Mouse (Mus musculus): Measurements from ENCODE around the gene Vps52.

Vps52 gene

GRCm38 (mm10) chr17:33955555-33956214 lies at the start of gene Vps52, which contains the start of gene Rps18:
Gene Vps52 (plus strand): TSS chr17:33955812.
Gene Rps18 (minus strand): TSS chr17:33956001.
- DNase-seq (ENCODE audit: low spot score): peak; percentile 99

DNA sequence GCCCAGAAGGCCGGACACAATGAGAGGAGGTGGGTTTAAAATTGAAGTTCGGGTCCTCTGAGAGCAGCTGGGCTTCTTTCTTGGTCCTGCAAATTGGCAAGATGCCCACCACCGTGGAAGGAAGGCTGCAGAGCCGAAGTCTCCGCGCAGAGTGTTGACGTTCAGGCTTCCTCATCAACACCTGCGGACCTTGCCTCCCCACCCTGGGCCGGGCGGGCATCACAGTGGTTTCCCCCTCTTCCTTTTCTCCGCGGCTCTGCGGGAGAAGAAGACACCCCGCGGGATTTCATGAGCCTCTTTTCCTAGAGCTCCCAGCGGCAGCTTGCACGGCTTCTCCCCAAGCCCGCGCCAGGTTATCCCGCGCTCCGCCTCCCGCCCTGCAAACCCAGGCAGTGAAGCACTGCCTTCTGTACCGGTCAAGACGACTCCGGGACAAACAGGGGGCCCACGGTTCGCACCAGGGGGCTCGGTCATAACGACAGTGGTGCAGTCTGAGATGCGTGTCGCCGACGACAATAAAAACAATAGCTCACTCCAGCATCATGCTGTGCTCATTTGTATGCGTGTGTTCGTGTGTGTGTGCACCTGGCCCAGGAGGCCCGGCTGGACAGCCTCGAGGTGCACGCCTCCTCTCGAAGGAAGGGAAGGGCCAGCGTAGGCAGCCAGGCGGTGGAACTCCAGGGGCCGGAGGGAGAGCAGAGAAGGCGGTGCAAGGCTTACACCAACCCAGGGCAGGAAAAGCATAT lies 47.1 kb upstream of the Vps52 start:
- peak; percentile 45 for DNase-seq (ENCODE audit: low spot score)

DNA sequence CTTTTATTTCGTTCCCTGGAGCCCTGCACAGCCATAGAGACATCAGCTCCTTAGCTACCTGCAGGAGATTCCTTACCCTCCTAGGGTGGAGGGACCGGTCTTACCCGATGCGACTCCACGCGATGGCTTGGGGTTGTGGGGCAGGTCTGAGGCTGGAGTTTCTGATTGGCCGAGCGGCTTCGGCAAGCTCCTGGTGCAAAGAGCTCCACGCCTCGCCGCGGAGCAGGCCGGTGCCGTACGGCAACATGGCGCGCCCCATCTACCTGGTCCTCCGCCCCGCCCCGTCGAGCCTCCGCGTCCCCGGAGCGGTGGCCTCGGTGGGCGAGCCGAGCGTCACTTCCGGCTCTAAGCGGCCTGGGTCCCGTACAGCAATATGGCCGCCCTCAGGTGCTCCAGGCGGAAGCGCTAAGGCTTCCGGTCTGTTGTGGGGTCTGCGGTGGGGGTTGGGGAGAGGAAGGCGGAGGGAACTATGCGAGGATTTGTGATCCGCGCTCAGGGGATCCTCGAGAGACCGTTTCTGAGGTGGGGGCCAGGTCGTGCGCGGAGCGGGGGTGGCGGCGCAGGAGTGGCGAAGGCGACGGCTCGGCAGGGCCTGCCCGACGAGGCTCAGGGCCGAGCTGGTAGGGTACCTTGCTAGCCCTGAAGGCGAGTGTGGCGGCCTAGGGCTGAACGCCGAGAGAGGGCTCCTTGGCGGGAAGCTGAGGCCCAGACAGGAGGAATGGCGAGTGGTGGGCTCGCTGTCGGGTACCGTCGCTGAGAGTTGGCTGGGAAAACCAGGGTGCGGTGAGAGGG lies 46.3 kb upstream of the Vps52 start, which contains the start of gene Daxx:
Daxx (plus strand) TSS at position 338 of the 792 bp plus-strand sequence.
- peak; percentile 99 for DNase-seq (ENCODE audit: low spot score)

- DNase-seq (ENCODE audit: low spot score): peak; percentile 38
Measured at GRCm38 (mm10) chr17:33909869-33910250, 45.8 kb upstream of the Vps52 start.

DNA sequence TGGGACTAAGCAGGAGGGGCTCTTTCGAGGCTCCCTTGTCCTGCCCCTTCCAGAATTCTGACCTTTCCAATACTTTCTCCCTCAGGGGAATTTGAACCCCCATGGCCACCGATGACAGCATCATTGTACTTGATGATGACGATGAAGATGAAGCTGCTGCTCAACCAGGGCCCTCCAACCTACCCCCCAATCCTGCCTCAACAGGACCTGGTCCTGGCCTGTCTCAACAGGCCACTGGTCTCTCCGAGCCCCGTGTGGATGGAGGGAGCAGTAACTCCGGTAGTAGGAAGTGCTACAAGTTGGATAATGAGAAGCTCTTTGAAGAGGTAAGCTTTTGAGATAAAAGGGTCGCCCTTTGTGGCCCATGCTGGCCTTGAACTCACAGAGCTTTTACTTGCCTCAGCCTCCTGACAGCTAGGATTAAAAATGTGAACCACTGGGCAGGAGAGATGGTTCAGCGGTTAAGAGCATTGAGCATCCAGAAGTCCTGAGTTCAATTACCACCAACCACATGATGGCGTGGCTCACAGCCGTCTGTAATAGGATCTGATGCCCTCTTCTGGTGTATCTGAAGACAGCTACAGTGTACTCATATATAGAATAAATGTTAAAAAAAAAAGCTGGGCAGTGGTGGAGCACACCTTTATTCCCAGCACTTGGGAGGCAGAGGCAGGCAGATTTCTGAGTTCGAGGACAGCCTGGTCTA lies 45.1 kb upstream of the Vps52 start:
- DNase-seq (ENCODE audit: low spot score): no peak

- DNase-seq (ENCODE audit: low spot score): no peak
Measured at GRCm38 (mm10) chr17:33911052-33911812, 44.4 kb upstream of the Vps52 start.

DNA sequence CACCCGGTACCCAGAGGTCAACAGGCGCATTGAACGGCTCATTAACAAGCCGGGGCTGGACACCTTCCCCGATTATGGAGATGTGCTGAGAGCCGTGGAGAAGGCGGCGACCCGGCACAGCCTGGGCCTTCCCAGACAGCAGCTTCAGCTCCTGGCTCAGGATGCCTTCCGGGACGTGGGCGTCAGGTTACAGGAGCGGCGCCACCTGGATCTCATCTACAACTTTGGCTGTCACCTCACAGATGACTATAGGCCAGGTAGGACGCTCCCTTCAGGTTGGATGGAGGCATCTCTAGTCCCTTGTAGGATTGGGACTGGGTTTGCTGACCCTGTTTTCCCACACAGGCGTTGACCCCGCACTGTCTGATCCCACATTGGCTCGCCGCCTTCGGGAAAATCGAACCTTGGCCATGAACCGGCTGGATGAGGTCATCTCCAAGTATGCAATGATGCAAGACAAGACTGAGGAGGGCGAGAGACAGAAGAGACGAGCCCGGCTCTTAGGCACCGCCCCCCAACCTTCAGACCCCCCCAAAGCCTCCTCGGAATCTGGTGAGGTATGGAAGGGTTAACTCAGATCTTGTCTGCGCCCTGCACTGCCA lies 43.7 kb upstream of the Vps52 start:
- no peak for DNase-seq (ENCODE audit: low spot score)

DNA sequence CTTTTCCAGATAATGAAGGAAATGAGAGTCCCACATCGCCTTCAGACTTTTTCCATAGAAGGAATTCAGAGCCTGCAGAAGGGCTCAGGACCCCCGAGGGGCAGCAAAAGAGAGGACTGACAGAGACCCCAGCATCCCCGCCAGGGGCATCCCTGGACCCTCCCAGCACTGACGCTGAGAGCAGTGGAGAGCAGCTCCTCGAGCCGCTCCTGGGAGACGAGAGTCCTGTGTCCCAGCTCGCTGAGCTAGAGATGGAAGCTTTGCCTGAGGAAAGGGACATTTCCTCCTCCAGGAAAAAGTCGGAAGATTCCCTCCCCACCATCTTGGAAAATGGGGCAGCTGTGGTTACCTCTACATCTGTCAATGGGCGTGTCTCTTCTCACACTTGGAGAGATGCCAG lies 42.3 kb upstream of the Vps52 start:
- DNase-seq (ENCODE audit: low spot score): no peak

- DNase-seq (ENCODE audit: low spot score): no peak
Measured at GRCm38 (mm10) chr17:33913905-33914304, 41.7 kb upstream of the Vps52 start.

DNA sequence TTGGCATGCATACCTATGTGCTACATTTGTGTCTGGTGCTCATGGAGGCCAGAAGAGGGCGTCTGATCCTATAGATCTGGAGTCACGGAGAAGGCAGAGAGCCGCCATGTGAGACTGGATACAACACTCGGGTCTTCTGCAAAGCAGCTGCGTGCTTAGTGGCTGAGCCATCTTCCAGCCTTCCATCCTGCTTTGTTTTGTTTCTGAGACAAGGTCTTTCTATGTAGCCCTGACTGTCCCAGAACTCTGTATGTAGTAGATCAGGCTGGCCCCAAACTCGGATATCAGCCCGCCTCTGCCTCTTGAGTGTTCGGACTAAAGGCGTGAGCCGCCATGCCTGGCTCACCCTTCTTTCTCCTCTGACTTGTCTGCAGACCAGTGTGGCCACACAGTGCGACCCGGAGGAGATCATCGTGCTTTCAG lies 40.6 kb upstream of the Vps52 start:
- no peak for DNase-seq (ENCODE audit: low spot score)

DNA sequence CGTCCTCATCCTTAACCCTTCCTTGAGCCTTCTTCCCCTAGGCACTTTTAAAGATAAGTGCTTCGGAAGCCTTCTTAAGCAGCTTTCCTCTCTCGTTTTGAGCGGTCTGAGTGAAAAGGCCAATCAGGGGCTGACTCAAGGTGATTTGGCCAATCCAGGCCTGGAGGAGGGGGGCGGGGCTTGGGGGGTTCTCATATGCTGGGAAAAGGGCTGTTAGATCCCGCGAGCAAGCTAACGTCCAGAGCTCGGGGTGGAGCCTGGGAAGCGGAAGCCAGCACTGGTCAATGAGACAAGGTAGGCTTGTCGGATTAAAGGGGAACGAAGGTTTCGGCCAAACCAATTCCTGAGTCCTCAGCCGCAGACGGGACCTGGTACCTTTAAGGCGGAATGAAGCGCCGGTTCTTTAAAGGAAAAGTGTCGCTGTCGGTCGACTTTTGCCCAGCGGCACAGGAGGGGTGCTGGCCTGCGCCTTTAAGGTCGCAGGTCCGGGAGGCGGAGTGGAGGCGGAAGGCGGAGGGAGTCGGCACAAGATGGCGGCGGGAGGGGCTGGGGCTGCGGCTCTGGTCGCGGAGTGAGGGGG lies 39.9 kb upstream of the Vps52 start, which contains the start of the genes Tapbp and Zbtb22:
Tapbp (plus strand) TSS at position 229 of the 580 bp plus-strand sequence.
Zbtb22 (plus strand) TSS at position 234 of the 580 bp plus-strand sequence.
- peak; percentile 99 for DNase-seq (ENCODE audit: low spot score)

GRCm38 (mm10) chr17:33916294-33916693 lies 39.3 kb upstream of the Vps52 start:
- peak; percentile 84 for DNase-seq (ENCODE audit: low spot score)

DNA sequence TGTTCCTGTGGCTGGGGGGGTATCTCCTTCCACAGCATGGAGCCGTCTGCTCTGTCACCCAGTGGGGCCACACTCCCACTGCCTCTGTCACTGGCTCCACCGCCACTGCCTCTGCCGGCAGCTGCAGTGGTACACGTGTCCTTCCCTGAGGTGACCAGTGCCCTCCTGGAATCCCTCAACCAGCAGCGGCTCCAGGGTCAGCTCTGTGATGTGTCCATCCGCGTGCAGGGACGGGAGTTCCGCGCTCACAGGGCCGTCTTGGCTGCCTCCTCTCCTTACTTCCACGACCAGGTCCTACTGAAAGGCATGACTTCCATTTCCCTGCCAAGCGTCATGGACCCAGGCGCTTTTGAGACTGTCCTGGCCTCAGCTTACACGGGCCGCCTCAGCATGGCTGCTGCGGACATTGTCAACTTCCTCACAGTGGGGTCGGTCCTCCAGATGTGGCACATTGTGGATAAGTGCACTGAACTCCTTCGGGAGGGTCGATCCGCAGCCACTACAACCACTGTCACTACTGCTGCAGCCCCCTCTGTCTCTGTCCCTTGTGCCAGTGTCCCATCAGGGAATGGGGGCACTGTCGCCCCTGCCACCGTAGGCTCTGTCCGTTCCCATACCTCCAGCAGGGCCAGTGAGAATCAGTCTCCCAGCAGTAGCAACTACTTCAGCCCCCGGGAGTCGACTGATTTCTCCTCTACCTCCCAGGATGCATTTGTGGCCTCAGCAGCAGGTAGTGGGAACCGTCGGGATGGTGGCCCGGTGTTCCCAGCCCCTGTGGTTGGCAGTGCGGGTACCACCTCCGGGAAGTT lies 38.6 kb upstream of the Vps52 start:
- no peak for DNase-seq (ENCODE audit: low spot score)

GRCm38 (mm10) chr17:33917656-33918292 lies 37.8 kb upstream of the Vps52 start:
- DNase-seq (ENCODE audit: low spot score): no peak

- DNase-seq (ENCODE audit: low spot score): no peak
Measured at GRCm38 (mm10) chr17:33918293-33919203, 37.1 kb upstream of the Vps52 start.

DNA sequence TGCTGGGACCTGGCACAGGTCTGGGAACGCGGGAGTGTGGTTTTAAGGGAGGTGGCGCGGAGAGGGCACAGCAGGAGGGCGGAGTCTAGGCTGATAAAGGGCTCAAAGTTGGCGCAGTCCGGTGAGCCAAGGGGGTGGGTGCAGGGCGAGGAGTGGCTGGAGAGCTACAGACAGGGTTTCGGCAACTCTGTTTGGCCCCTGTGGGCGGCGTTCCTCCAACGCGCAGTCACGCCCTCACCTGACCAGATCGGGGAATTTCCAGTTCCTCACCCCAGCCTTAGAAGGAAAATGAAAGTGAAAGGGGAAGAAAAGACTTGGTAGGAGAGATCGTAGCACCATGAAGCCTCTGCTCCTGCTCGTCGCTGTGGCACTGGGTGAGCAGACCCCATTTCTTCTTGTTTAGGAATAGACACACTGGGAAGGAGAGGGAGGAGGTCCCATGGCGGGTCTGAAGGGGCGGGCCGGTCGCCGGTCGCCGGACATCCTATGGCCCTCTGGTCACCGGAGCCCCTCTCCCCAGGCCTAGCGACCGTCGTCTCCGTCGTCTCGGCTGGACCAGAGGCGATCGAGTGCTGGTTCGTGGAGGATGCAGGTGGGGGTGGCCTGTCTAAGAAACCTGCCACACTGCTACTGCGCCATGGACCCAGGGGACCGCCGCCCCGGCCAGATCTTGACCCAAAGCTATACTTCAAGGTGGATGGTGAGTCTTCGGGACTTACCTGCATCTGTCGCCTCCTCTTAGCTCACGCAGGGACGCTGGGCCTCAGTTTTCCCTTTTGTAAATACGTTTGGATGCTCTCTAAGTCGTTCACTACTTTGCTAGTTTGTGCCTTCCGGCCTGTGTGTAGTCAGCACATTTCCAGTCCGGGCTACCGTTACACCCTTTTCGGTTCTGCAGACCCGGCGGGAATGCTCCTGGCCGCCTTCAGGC lies 36.0 kb upstream of the Vps52 start:
- DNase-seq (ENCODE audit: low spot score): peak; percentile 65

Measured in embryo, embryonic 10.5 days (tissue).